Mouse (Mus musculus) heart, adult 2 months (tissue): Measurements from ENCODE around the gene Glud1.

Experiments
- CTCF ChIP-seq: fragments of 200-600 bp; IDR thresholded peaks from 2 replicates; pipeline ENCODE4 v1.8.1; 2022; ENCODE audit warnings: antibody characterized with exemption, mild to moderate bottlenecking, moderate library complexity
- POLR2A ChIP-seq: fragments of 200-500 bp; IDR thresholded peaks from 2 replicates; pipeline ENCODE4 v1.6.1; 2011; ENCODE audit warnings: mild to moderate bottlenecking, low read depth, low read length, control low read depth; ENCODE audit not compliant: insufficient read depth

- TF ChIP-seq CTCF (no peak), POLR2A (no peak)
Measured at GRCm38 (mm10) chr14:34351660-34352059, 41.1 kb downstream of the Glud1 start.
